15 mouse cellular contexts compared by ENCODE assay signal in genomic region chr6:146753560-146754160, GRCm38 (mm10). TPM values are rescaled to one million over a fixed set of nuclear protein-coding genes. Genes with fewer than 3 reads are reported as not detected.
A peak's percentile ranks its signal among the peaks of the same experiment; 100 is the strongest.
DNase-seq lines count a peak whose midpoint lies in the region; ATAC-seq and TF ChIP-seq lines count a peak whose summit lies in the region.
"Had no signal": no experiment of that assay in that cellular context is flagged by ENCODE, and none has a peak within 500 bp of the region (broad histone marks: within the 10 kb centered on the region; RNA-seq: fewer than 3 reads in every experiment).

No protein-coding gene starts in this region.

- H3K4me3 ChIP-seq in heart, embryonic 11.5 days (ENCODE audit: low read depth, low read length): no peak overlapping the region
- no peak overlapping the region for H3K4me3 ChIP-seq in heart, adult 2 months
- H3K4me3 ChIP-seq in midbrain, embryonic 16.5 days (ENCODE audit: low read depth, low read length): no peak overlapping the region
- no peak overlapping the region for H3K4me3 ChIP-seq in midbrain, embryonic 15.5 days
- no peak overlapping the region for H3K4me3 ChIP-seq in limb, embryonic 11.5 days (ENCODE audit: low read depth, low read length)

- no peak for DNase-seq in heart, adult 2 months
- no peak for DNase-seq in limb, embryonic 11.5 days (ENCODE audit: low spot score)
- DNase-seq in adrenal gland, adult 8-10 months: no peak
- DNase-seq in cerebellum, adult 9-10 months: no peak
- DNase-seq: cerebellum, adult 2 months; kidney, adult 18-20 months; kidney, postnatal 4 days; liver, postnatal 0 days; midbrain, embryonic 14.5 days; retina, postnatal 1 day had no signal

- peaks cover 7% of the 10 kb centered on the region; the same call in 1 of the 2 replicates for H3K79me2 ChIP-seq in heart, adult 2 months (replicated peaks; ENCODE audit: control insufficient read depth, insufficient read depth, low read length)

- intact Hi-C loops in heart, adult 2 months (cut with DNase I): no loop called here

- TF ChIP-seq EP300 in heart, adult 2 months (IDR thresholded peaks at IDR 0.05; ENCODE audit: insufficient read depth, low read depth, low read length): no peak

- H3K9me3 ChIP-seq in heart, embryonic 11.5 days (replicated peaks; ENCODE audit: control insufficient read depth, low read length): no peaks in the 10 kb centered on the region
- H3K9me3 ChIP-seq in midbrain, embryonic 16.5 days (replicated peaks; ENCODE audit: control insufficient read depth, low read length, poor library complexity, severe bottlenecking): no peaks in the 10 kb centered on the region
- no peaks in the 10 kb centered on the region for H3K9me3 ChIP-seq in midbrain, embryonic 15.5 days
- H3K9me3 ChIP-seq in limb, embryonic 11.5 days (ENCODE audit: control insufficient read depth, low read length): no peaks in the 10 kb centered on the region

- ATAC-seq in heart, embryonic 11.5 days (replicated peaks; ENCODE audit: insufficient number of reproducible peaks, low FRiP score, low TSS enrichment): no peak
- no peak for ATAC-seq in midbrain, embryonic 16.5 days
- no peak for ATAC-seq in midbrain, embryonic 15.5 days (replicated peaks)
- ATAC-seq in limb, embryonic 11.5 days (ENCODE audit: insufficient number of reproducible peaks, low FRiP score, low TSS enrichment, low read depth): no peak
- ATAC-seq: hindbrain, postnatal 0 days; liver, postnatal 0 days had no signal

- peak overlapping the region; percentile 60 for H3K27ac ChIP-seq in heart, embryonic 11.5 days (ENCODE audit: low read depth, low read length)
- no peak overlapping the region for H3K27ac ChIP-seq in heart, adult 2 months
- H3K27ac ChIP-seq in midbrain, embryonic 16.5 days (ENCODE audit: low read length): 0 out of 2 replicates have a peak overlapping the region, but pooled peaks have one; percentile 14
- no peak overlapping the region for H3K27ac ChIP-seq in midbrain, embryonic 15.5 days
- peak overlapping the region; percentile 52; the same call in 1 of the 2 replicates for H3K27ac ChIP-seq in limb, embryonic 11.5 days (replicated peaks; ENCODE audit: low read depth, low read length)
- H3K27ac ChIP-seq: hindbrain, postnatal 0 days had no signal

- H3K27me3 ChIP-seq in heart, embryonic 11.5 days (ENCODE audit: control insufficient read depth, insufficient read depth, low read length): no peaks in the 10 kb centered on the region
- no peaks in the 10 kb centered on the region for H3K27me3 ChIP-seq in heart, adult 2 months (ENCODE audit: control insufficient read depth, insufficient read depth, low read length)
- no peaks in the 10 kb centered on the region for H3K27me3 ChIP-seq in midbrain, embryonic 16.5 days (ENCODE audit: control insufficient read depth, insufficient read depth, low read depth, low read length)
- H3K27me3 ChIP-seq in midbrain, embryonic 15.5 days (replicated peaks): no peaks in the 10 kb centered on the region
- H3K27me3 ChIP-seq in limb, embryonic 11.5 days (ENCODE audit: control insufficient read depth, insufficient read depth, low read length): no peaks in the 10 kb centered on the region

- no peak overlapping the region for H3K4me2 ChIP-seq in heart, embryonic 11.5 days
- H3K4me2 ChIP-seq in midbrain, embryonic 16.5 days (ENCODE audit: low read length): no peak overlapping the region
- no peak overlapping the region for H3K4me2 ChIP-seq in midbrain, embryonic 15.5 days
- no peak overlapping the region for H3K4me2 ChIP-seq in limb, embryonic 11.5 days (ENCODE audit: low read depth, severe bottlenecking)

- WGBS in heart, embryonic 11.5 days (ENCODE audit: insufficient replicate concordance): 51% methylated on average over 2 of the region's 2 CpGs
- WGBS in heart, adult 2 months: 21% methylated on average over 2 of the region's 2 CpGs
- WGBS in midbrain, embryonic 16.5 days: 82% methylated on average over 2 of the region's 2 CpGs
- 79% methylated on average over 2 of the region's 2 CpGs for WGBS in midbrain, embryonic 15.5 days
- WGBS in limb, embryonic 11.5 days: 41% methylated on average over 2 of the region's 2 CpGs

- H3K36me3 ChIP-seq in heart, embryonic 11.5 days (ENCODE audit: control insufficient read depth, insufficient read depth, low read length): no peaks in the 10 kb centered on the region
- H3K36me3 ChIP-seq in heart, adult 2 months (ENCODE audit: control insufficient read depth, insufficient read depth, low read length): peaks cover 14% of the 10 kb centered on the region
- H3K36me3 ChIP-seq in midbrain, embryonic 16.5 days (ENCODE audit: control insufficient read depth, insufficient read depth, low read length): no peaks in the 10 kb centered on the region
- H3K36me3 ChIP-seq in midbrain, embryonic 15.5 days (replicated peaks): no peaks in the 10 kb centered on the region
- H3K36me3 ChIP-seq in limb, embryonic 11.5 days (ENCODE audit: control insufficient read depth, insufficient read depth, low read length): no peaks in the 10 kb centered on the region

- TF ChIP-seq POLR2A in heart, adult 2 months (IDR thresholded peaks at IDR 0.05; ENCODE audit: insufficient read depth, low read depth, low read length): no peak

- TF ChIP-seq CTCF in heart, adult 2 months (IDR thresholded peaks at IDR 0.05): no peak

- H3K9ac ChIP-seq in heart, embryonic 11.5 days (ENCODE audit: low read depth, low read length): no peak overlapping the region
- H3K9ac ChIP-seq in heart, adult 2 months (ENCODE audit: low read depth, low read length): no peak overlapping the region
- H3K9ac ChIP-seq in midbrain, embryonic 16.5 days (ENCODE audit: low read depth, low read length): no peak overlapping the region
- no peak overlapping the region for H3K9ac ChIP-seq in midbrain, embryonic 15.5 days
- no peak overlapping the region for H3K9ac ChIP-seq in limb, embryonic 11.5 days (ENCODE audit: low read length)
- H3K9ac ChIP-seq: liver, postnatal 0 days had no signal

- peaks cover 52% of the 10 kb centered on the region for H3K4me1 ChIP-seq in heart, embryonic 11.5 days (ENCODE audit: control insufficient read depth, insufficient read depth, low read length)
- H3K4me1 ChIP-seq in heart, adult 2 months (ENCODE audit: control insufficient read depth, insufficient read depth, low read length): peaks cover 20% of the 10 kb centered on the region
- H3K4me1 ChIP-seq in midbrain, embryonic 16.5 days (ENCODE audit: control insufficient read depth, insufficient read depth, low read length): peaks cover 6% of the 10 kb centered on the region
- peaks cover 19% of the 10 kb centered on the region for H3K4me1 ChIP-seq in midbrain, embryonic 15.5 days
- peaks cover 23% of the 10 kb centered on the region for H3K4me1 ChIP-seq in limb, embryonic 11.5 days (ENCODE audit: control insufficient read depth, insufficient read depth, low read length)

RNA-seq across cellular contexts. Expression of gene Stk38l, which starts 28.9 kb away (rescaled TPM):
- polyA plus RNA-seq in heart, embryonic 11.5 days (2014; fragmentation: Nextera tagmentation; extraction: Ambion mirVana): 42.4 and 46.7 TPM in 2 replicates
- total RNA-seq in heart, adult 2 months (2021): 10 to 100 TPM; 13.9 to 14.4 TPM
- 3.1 and 8.0 TPM in 2 replicates for polyA plus RNA-seq in heart, adult 2 months (2012; rRNA removed)
- 14.4 and 15.8 TPM in 2 replicates for polyA plus RNA-seq in midbrain, embryonic 16.5 days (2015; fragmentation: Nextera tagmentation; extraction: Ambion mirVana)
- 15.4 and 16.3 TPM in 2 replicates for polyA plus RNA-seq in midbrain, embryonic 15.5 days (2015; fragmentation: Nextera tagmentation; extraction: Ambion mirVana)
- 20.4 and 25.4 TPM in 2 replicates for polyA plus RNA-seq in limb, embryonic 11.5 days (2014; fragmentation: Nextera tagmentation; extraction: Ambion mirVana)
- total RNA-seq in adrenal gland, adult 8-10 months (2022): 10 to 100 TPM; 24.0 to 26.8 (median 25.9) TPM

RNA-seq across cellular contexts. Expression of gene Arntl2, which starts 42.2 kb away (rescaled TPM):
- 1.9 and 3.3 TPM in 2 replicates for polyA plus RNA-seq in heart, embryonic 11.5 days (2014; fragmentation: Nextera tagmentation; extraction: Ambion mirVana)
- 1 to 10 TPM in 1 of 2 experiments, under 1 TPM in 1; 0.86 to 1.5 TPM for total RNA-seq in heart, adult 2 months (2021)
- polyA plus RNA-seq in heart, adult 2 months (2012; rRNA removed): 1.6 and 2.6 TPM in 2 replicates
- polyA plus RNA-seq in midbrain, embryonic 16.5 days (2015; fragmentation: Nextera tagmentation; extraction: Ambion mirVana): 2.9 and 4.2 TPM in 2 replicates
- 2.7 and 4.7 TPM in 2 replicates for polyA plus RNA-seq in midbrain, embryonic 15.5 days (2015; fragmentation: Nextera tagmentation; extraction: Ambion mirVana)
- polyA plus RNA-seq in limb, embryonic 11.5 days (2014; fragmentation: Nextera tagmentation; extraction: Ambion mirVana): 2.4 and 3.1 TPM in 2 replicates
- 1 to 10 TPM; 1.6 to 6.4 (median 3.4) TPM for total RNA-seq in adrenal gland, adult 8-10 months (2022)
- total RNA-seq: granulocyte monocyte progenitor cell, adult 5-6 weeks had no signal

Comparison
In these comparisons a context has a peak if more than half of its experiments do, and no peak if none do; other contexts are left out.
1. H3K27ac ChIP-seq: peak in heart, embryonic 11.5 days (single experiment), midbrain, embryonic 16.5 days (single experiment) and limb, embryonic 11.5 days (single experiment); none in heart, adult 2 months (single experiment) and midbrain, embryonic 15.5 days (single experiment).